Mouse (Mus musculus): ENCODE measurements around the gene Fgb. TPM values are rescaled to one million over a fixed set of nuclear protein-coding genes. Genes with fewer than 3 reads are reported as not detected.

Fgb gene
- total and polyA plus RNA-seq, 3 experiments = not detected

DNA sequence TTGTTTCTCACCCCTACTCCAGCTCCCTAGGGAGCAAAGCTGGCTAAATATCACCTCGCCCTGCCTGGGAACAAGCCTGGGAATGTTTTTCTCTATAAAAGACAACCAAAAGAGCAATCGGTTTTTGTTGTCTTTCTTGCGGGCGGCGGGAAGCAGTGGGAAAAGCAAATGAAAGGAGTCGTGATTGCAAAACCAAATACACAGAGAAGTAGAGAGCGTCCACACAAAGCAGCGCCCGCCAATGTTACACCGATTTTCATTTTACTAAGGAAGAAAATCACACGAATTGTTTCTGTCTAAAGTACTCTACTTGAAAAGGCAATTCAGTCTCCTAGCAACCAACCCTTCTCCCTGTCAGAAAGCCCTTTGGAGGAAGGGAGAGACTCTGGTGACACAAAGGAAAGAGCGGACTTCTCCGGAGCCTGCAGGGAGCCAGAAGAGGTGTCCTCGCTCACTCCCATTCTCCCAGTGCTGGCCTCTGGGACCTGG lies 48.9 kb upstream of the Fgb start:
- no peak overlapping the region for H3K9ac ChIP-seq (ENCODE audit: insufficient read depth, low read depth)
- in situ Hi-C loops (cut with MboI; ENCODE audit: low pct_ligation_motif_present, low pct_unique_long_range_greater_than_20kb, low sequenced_read_pairs) = no loop called here

DNA sequence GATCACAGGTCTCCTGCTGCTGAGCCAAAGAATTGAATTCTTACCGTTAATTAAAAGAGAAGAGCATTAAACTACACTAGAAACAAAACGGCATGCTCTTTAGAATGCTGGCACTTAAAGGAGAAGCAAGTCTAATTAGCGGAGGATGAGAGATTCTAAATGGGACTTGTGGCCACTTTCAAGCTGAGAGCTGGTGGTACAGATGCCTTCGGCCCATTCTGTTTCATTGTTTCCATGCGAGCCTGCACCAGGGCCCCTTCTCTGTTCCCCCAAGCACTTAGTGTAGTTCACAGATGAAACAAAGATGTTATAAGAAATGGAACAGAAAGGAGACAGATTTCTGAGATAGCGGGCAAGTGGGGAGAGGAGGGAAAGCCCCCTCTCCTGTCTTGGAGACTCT lies 47.9 kb upstream of the Fgb start:
- no peak overlapping the region for H3K4me3 ChIP-seq (replicated peaks in 1 of 3; ENCODE audit: low read depth in 2 of 3, low read length in 2 of 3, poor library complexity in 1 of 3)
- in situ Hi-C loops (cut with MboI; ENCODE audit: low pct_ligation_motif_present, low pct_unique_long_range_greater_than_20kb, low sequenced_read_pairs) (no loop called here), dilution Hi-C loops (cut with MboI; ENCODE audit: extremely low pct_ligation_motif_present, extremely low pct_unique_long_range_greater_than_20kb, low sequenced_read_pairs) (no loop called here)
- no peaks in the 10 kb centered on the region for H3K9me3 ChIP-seq (replicated peaks; ENCODE audit: low read length)
- H3K27me3 ChIP-seq (replicated peaks) = peaks cover 6% of the 10 kb centered on the region
- no peak for TF ChIP-seq MAZ (IDR thresholded peaks at IDR 0.05; ENCODE audit: low read depth, low read length)
- TF ChIP-seq POLR2AphosphoS2 (IDR thresholded peaks at IDR 0.05; ENCODE audit: low read depth, low read length) = no peak
- TF ChIP-seq PAX5 (IDR thresholded peaks at IDR 0.05; ENCODE audit: low read length) = no peak
- 0 out of 2 replicates have a peak, but pooled peaks have one; percentile 29 for TF ChIP-seq IRF4 (IDR thresholded peaks at IDR 0.05; ENCODE audit: low read depth, low read length)
- no peak for TF ChIP-seq ETS1 (conservative IDR thresholded peaks at IDR 0.05; ENCODE audit: low read depth, low read length)
- H3K9ac ChIP-seq (ENCODE audit: insufficient read depth, low read depth) = no peak overlapping the region
- peak; percentile 13 for DNase-seq (ENCODE audit: extremely low read depth)
- H3K36me3 ChIP-seq (replicated peaks in 1 of 2; ENCODE audit: control insufficient read depth in 1 of 2, insufficient read depth in 1 of 2, low read length in 1 of 2) = no peaks in the 10 kb centered on the region
- peak overlapping the region; percentile 22; the same call in 1 of the 2 replicates for H3K4me2 ChIP-seq (ENCODE audit: insufficient read depth, low read depth, poor library complexity, severe bottlenecking)
- no peaks in the 10 kb centered on the region for H3K79me2 ChIP-seq (replicated peaks; ENCODE audit: control insufficient read depth, extremely low read depth, insufficient read depth, poor library complexity, severe bottlenecking)
- H3K27ac ChIP-seq (ENCODE audit: insufficient read depth, low read depth) = no peak overlapping the region
- no peaks in the 10 kb centered on the region for H3K4me1 ChIP-seq (ENCODE audit: control insufficient read depth in 1 of 2, insufficient read depth in 2 of 2)

More for the DNA sequence above, 48.9 kb upstream of the Fgb start:
- peaks cover 6% of the 10 kb centered on the region for H3K27me3 ChIP-seq (replicated peaks)
- H3K79me2 ChIP-seq (replicated peaks; ENCODE audit: control insufficient read depth, extremely low read depth, insufficient read depth, poor library complexity, severe bottlenecking) = no peaks in the 10 kb centered on the region
- dilution Hi-C loops (cut with MboI; ENCODE audit: extremely low pct_ligation_motif_present, extremely low pct_unique_long_range_greater_than_20kb, low sequenced_read_pairs) = no loop called here
- no peak overlapping the region for H3K4me3 ChIP-seq (replicated peaks in 1 of 3; ENCODE audit: low read depth in 2 of 3, low read length in 2 of 3, poor library complexity in 1 of 3)
- no peak overlapping the region for H3K4me2 ChIP-seq (ENCODE audit: insufficient read depth, low read depth, poor library complexity, severe bottlenecking)
- DNase-seq (ENCODE audit: extremely low read depth) = no peak
- no peaks in the 10 kb centered on the region for H3K36me3 ChIP-seq (replicated peaks in 1 of 2; ENCODE audit: control insufficient read depth in 1 of 2, insufficient read depth in 1 of 2, low read length in 1 of 2)
- TF ChIP-seq USF2 (conservative IDR thresholded peaks at IDR 0.05; ENCODE audit: low read depth, low read length) (no peak), NELFE (IDR thresholded peaks at IDR 0.05; ENCODE audit: low read depth, low read length) (no peak), SIN3A (IDR thresholded peaks at IDR 0.05; ENCODE audit: low read length) (no peak), EP300 (IDR thresholded peaks at IDR 0.05; ENCODE audit: low read length) (no peak), CHD2 (IDR thresholded peaks at IDR 0.05; ENCODE audit: low read length) (no peak), IRF4 (IDR thresholded peaks at IDR 0.05; ENCODE audit: low read depth, low read length) (no peak), HCFC1 (IDR thresholded peaks at IDR 0.05; ENCODE audit: low read depth, low read length) (no peak), RAD21 (IDR thresholded peaks at IDR 0.05; ENCODE audit: low read depth, low read length) (no peak), E2F4 (IDR thresholded peaks at IDR 0.05; ENCODE audit: insufficient replicate concordance, low read depth, low read length) (no peak), POLR2AphosphoS2 (IDR thresholded peaks at IDR 0.05; ENCODE audit: low read depth, low read length) (no peak), ZKSCAN1 (IDR thresholded peaks at IDR 0.05; ENCODE audit: borderline replicate concordance, low read depth, low read length) (no peak), USF1 (IDR thresholded peaks at IDR 0.05; ENCODE audit: low read depth, low read length) (no peak), MAX (IDR thresholded peaks at IDR 0.05; ENCODE audit: low read length) (no peak), ZC3H11A (IDR thresholded peaks at IDR 0.05; ENCODE audit: low read depth, low read length) (no peak), TBP (conservative IDR thresholded peaks at IDR 0.05; ENCODE audit: low read depth, low read length) (no peak), CHD1 (IDR thresholded peaks at IDR 0.05; ENCODE audit: low read depth, low read length) (no peak)
- no peaks in the 10 kb centered on the region for H3K4me1 ChIP-seq (ENCODE audit: control insufficient read depth in 1 of 2, insufficient read depth in 2 of 2)
- no peak overlapping the region for H3K27ac ChIP-seq (ENCODE audit: insufficient read depth, low read depth)
- H3K9me3 ChIP-seq (replicated peaks; ENCODE audit: low read length) = no peaks in the 10 kb centered on the region
